18 mouse cellular contexts compared by ENCODE assay signal in genomic region chr4:101180681-101181080, GRCm38 (mm10).
"Had no signal": no experiment of that assay in that cellular context is flagged by ENCODE, and none has a peak within 500 bp of the region (broad histone marks: within the 10 kb centered on the region; RNA-seq: fewer than 3 reads in every experiment).

No protein-coding gene starts in this region.

- ATAC-seq: midbrain, embryonic 13.5 days; midbrain, embryonic 16.5 days had no signal

- H3K4me2 ChIP-seq: lung, embryonic 14.5 days; midbrain, embryonic 13.5 days; neural tube, embryonic 13.5 days; neural tube, embryonic 15.5 days had no signal

- H3K27me3 ChIP-seq: midbrain, embryonic 13.5 days; neural tube, embryonic 13.5 days; neural tube, embryonic 15.5 days had no signal

- DNase-seq: lung, adult 18-20 months; lung, embryonic 14.5 days; lung, postnatal 10 days; lung, postnatal 4 days; retina, postnatal 1 day; right cerebral cortex, adult 18-20 months; right cerebral cortex, postnatal 25 days; right cerebral cortex, postnatal 4 days; spleen, adult 18-20 months; thymus, adult 18-20 months; thymus, postnatal 14 days; thymus, postnatal 36 days had no signal

- H3K4me3 ChIP-seq: midbrain, embryonic 10.5 days; midbrain, embryonic 13.5 days; myocyte; neural tube, embryonic 13.5 days; neural tube, embryonic 15.5 days had no signal

- H3K9me3 ChIP-seq: midbrain, embryonic 10.5 days; midbrain, embryonic 13.5 days; neural tube, embryonic 13.5 days; neural tube, embryonic 15.5 days had no signal

- H3K27ac ChIP-seq: midbrain, embryonic 10.5 days; midbrain, embryonic 13.5 days; neural tube, embryonic 13.5 days; neural tube, embryonic 15.5 days had no signal

- H3K9ac ChIP-seq: lung, embryonic 14.5 days; midbrain, embryonic 13.5 days; neural tube, embryonic 13.5 days; neural tube, embryonic 15.5 days had no signal

- H3K4me1 ChIP-seq: midbrain, embryonic 13.5 days; neural tube, embryonic 13.5 days; neural tube, embryonic 15.5 days had no signal
